Mouse (Mus musculus) CD4-positive, CD25-positive, alpha-beta regulatory T cell, adult 2 months (primary cell): ENCODE results near the gene Kcnq5.
"Not testable (repeated sequence)": the region's sequence is repeated elsewhere in the genome, so short reads cannot be mapped to it uniquely, and the experiment has no call there.

ENCODE experiments used
- DNase-seq: peaks from one replicate; pipeline ENCODE4 v3.0.0-alpha.2; 2012; ENCODE audit warnings: low read depth, low spot score

The Kcnq5 gene

GRCm38 (mm10) chr1:21486266-21486665, 475.5 kb downstream of the Kcnq5 start:
- DNase-seq, result no peak

- peak; percentile 3 for DNase-seq
Measured at GRCm38 (mm10) chr1:21469311-21469710, 492.4 kb downstream of the Kcnq5 start.

DNA sequence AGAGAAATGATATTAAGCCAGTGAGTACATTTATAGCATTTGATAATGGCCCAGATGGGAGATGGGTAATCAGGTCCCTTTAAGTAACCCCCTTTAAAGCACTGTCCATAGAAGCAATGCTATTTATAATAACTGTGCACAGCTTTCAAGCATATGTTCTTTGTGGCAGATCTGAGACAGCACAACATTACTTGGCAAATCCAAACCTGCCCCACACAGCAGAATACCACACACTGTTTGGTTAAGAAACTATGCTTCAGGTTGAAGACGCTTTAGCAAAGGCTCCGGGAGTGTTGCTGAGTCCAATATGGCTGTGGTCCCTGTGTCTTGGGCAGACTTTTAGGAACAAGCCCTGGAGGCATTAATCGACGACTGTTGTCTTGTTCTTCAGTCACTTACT, 495.3 kb downstream of the Kcnq5 start:
- no peak for DNase-seq

DNA sequence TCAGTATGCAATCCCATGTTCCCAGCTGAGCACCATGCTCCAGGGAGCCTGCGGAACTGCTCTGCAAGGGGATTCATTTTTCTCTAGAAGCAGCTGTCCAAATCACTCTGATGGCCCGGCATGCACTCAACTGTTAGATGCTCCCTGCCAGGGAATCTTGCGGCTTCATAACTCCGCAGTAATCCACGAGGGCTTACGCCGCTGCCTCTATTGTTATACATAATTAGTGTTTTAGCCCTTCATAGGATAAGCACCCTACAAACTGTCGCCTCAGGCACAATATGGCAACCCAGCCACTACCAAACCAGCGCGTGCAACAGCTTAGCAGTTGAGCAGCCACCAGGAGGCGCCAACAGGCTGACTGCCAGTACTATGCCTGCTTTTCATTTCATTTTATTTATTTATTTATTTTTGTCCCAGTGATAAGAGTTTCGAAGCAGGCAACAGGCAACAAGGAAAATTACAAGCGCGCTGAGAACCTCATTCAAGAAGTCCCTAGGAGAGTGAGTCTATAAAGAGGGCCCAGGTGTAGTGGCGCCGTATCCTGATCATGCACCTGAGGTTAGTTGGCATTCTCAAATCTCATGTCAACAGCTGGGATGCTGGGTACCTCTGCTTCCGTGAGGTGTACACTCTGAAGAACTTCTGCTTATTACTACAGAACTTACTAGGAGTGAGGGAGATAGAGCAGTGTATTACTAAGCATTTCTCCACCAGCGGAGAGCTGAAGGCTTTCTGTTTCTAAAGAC, 500.6 kb downstream of the Kcnq5 start:
- DNase-seq, result peak; percentile 79

DNA sequence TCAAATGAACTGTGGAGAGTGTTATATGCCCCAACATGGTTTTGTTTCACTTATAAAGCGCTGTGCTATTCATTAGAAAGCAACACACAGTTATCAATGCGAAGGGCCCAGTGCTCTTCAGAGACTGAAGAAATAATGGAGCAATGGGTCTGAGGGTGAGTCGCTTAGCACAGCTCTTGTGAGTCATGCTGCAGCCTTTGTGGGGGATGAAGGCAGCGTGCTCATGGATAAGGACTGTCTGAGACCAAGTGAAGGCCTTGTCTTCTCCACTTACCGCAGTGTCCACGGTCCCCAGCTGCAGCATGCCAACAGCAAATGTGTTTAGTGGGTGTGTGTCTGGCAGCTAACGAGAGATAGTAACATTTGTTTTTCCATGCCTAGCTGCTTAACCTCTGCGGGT, 503.2 kb downstream of the Kcnq5 start:
- DNase-seq, result no peak

GRCm38 (mm10) chr1:21455971-21456370, 505.8 kb downstream of the Kcnq5 start:
- no peak for DNase-seq

DNA sequence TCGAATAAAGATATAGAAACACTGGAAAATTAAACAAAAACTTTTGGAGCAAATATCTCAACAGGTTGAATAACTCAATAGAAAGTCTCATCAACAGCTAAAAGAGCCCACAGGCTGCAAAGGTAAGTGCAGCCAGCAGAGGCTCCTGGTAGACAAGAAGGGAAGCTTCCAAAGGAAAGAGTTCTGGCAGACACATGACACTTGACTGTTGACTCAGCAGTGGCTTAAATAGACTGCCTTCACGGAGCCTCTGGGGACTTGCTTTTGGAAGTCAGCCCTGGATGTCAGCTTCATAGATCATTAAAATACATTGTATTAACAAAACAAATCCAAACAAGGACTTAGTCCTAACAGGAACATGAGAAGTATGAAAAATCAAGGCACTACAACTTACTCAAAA, 513.5 kb downstream of the Kcnq5 start:
- no peak for DNase-seq

DNA sequence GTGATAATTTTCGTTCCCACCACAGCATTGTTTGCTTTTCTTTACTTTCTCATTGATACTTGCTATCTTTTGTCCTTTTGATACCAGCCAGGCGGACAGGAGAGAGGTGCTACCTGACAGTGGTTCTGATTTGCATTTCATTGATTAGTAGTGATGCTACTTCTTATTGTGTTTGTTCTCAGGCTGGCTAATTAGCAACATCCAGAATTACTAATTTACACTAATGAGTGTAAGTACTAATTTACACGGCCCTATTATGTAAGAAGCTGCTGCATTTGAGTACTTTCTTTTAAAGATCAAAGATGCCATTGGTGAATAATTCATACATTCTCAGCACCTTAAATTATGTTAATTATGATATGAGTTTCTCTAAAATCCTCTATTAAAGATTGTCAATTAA, 525.0 kb downstream of the Kcnq5 start:
- no peak for DNase-seq

DNA sequence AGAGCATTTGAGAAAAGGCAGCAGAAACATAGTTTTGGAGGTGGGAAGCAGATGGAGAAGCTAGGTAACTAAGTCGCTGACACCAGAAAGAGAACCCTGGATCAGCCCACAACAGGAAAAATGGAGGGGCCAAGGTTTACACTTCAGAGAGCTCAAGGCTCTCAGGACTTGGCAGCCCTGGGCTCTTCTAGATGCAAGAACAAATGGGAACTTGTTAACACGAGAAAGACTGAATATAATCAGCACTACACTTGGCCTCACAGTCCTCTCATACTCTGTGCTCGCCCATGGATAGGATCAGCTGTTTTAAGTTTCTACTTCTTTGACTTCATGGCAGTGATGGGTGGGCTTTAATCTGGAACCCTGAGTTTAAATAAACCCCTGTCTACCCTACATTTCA, 526.9 kb downstream of the Kcnq5 start:
- DNase-seq, result no peak

DNA sequence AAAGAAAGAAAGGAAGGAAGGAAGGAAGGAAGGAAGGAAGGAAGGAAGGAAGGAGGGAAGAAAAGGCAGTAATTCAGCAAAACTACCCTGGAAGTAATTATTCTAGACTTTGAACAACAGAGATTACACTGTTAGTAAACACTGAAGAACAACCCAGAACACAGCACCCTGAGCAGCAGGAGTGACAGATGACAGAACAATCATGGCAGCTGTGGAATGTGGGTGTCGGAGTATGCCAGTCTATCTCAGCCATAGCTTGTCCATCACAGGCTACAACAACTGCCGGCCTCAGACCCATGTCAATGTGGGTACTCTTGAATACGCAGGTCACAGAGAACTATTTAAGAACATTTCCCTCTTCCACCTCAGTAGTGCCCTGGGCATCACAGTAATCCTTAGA, 530.1 kb downstream of the Kcnq5 start:
- DNase-seq, result no peak

DNA sequence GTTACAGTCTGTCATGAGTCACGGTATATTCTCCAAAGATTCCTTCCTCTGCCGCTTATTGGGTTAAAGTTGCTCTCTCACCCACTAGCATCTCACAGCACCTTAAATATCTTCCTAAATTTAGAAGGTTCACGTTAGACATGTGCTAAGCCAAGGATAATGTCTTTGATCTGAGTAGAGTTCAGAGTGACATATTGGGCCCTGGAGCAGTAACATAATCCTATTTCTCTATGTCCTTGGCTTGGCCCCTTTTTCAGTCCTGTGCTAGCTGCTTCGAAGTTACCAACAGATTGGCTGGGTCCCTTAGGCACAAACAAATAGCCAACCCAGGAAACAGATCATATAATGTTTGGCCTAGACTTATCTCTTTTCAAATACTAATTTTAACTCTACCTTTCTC, 533.7 kb downstream of the Kcnq5 start:
- DNase-seq, result no peak

- DNase-seq, result peak; percentile 50
Measured at GRCm38 (mm10) chr1:21425654-21426053, 536.1 kb downstream of the Kcnq5 start.

DNA sequence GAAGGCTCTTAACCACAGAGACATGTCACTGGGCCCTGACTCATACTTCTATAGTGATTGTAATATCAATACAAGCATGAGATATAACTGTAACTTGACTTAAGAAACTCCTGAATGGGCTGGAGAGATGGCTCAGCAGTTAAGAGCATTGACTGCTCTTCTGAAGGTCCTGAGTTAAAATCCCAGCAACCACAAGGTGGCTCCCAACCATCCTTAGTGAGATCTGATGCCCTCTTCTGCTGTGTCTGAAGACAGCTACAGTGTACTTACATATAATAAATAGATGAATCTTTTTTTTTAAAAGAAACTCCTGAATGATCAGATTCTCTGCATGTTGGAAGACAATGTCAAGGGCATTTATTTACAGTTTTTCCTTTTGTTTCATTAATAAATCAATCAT, 542.4 kb downstream of the Kcnq5 start:
- peak; percentile 21 for DNase-seq

DNA sequence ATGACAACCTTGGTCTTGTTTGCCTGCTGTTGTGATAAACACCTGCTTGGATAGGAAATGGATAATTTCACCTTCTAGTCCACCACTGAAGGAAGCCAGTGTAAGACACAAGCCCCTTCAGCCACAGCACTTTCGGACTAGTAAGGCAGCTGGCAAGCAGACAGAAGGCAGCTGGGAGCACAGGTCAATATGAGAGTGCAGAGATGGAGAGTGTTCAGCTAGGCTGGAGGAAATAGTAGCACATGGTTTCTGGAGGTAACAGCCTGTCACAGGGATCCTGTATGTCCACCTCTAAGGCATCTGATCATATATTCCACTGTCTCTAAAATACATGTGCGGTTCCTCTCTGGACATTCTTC, 549.6 kb downstream of the Kcnq5 start:
- DNase-seq, result no peak

GRCm38 (mm10) chr1:21411331-21412196, 550.2 kb downstream of the Kcnq5 start:
- peak; percentile 77 for DNase-seq

- no peak for DNase-seq
Measured at GRCm38 (mm10) chr1:21407266-21407665, 554.5 kb downstream of the Kcnq5 start.

DNA sequence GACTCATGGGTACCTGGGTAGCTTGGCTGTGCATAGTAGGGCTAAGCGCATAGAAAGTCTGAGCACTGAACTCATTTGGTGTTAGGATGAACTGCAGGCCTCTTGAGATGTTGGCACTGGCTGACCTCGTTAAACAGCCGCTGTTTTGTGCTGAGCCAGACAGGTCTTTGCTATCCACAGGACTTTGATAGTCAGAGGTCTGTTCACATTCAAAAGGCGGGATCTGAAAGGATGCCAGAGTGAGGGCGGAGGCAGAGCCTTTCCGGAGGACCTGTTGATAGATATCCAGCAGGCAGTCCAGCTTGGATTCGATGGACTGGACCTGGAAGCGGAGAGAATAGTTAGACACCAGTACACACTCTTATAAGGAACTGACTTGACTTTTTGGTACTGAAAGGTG, 558.9 kb downstream of the Kcnq5 start:
- DNase-seq, result no peak

- no peak for DNase-seq
Measured at GRCm38 (mm10) chr1:21391138-21391671, 570.5 kb downstream of the Kcnq5 start.

DNA sequence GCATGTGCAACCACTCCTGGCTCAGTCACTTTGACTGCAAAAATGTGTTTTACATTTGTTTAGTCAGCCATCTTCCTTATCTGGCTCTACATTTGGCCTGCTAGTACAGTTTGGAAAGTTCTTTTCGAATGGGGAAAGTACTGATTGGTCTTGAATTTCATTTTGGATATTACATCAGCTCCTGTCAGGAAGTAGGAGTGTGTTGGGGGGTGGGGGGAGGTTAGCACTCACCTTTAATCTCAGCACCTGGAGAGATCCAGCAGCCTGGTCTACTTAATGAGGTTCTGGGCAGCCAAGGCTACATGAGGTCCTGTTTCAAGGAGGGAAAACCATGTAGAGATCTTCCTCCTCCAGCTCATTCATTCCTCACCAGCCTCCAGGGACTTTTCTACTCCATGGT, 578.5 kb downstream of the Kcnq5 start, which contains the start of gene Khdc1b:
Gene Khdc1b (plus strand): TSS at position 301 of the 400 bp plus-strand sequence.
- DNase-seq, result no peak

DNA sequence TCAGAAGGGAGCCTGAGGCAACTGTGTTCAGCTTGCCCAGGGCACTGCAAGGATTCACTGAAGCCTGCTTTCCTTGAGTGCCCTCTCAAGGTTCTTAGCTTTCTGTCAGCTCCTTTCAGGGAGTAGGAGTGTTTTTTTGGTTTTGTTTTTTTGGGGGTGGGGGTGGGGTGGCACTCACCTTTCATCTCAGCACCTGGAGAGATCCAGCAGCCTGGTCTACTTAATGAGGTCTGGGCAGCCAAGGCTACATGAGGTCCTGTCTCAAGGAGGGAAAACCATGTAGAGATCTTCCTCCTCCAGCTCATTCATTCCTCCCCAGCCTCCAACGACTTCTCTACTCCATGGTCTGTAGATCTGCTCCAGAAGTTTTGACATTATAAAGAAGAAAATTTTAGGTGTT, 593.7 kb downstream of the Kcnq5 start, which contains the start of gene Khdc1c:
Gene Khdc1c (plus strand): TSS at position 301 of the 400 bp plus-strand sequence.
- not testable (repeated sequence) for DNase-seq

- DNase-seq, result no peak
Measured at GRCm38 (mm10) chr1:21349341-21349740, 612.4 kb downstream of the Kcnq5 start, which contains the start of gene Khdc1a. Khdc1a (plus strand) TSS chr1:21349641.
